Mouse (Mus musculus): Measurements from ENCODE around the gene Sct.

DNA sequence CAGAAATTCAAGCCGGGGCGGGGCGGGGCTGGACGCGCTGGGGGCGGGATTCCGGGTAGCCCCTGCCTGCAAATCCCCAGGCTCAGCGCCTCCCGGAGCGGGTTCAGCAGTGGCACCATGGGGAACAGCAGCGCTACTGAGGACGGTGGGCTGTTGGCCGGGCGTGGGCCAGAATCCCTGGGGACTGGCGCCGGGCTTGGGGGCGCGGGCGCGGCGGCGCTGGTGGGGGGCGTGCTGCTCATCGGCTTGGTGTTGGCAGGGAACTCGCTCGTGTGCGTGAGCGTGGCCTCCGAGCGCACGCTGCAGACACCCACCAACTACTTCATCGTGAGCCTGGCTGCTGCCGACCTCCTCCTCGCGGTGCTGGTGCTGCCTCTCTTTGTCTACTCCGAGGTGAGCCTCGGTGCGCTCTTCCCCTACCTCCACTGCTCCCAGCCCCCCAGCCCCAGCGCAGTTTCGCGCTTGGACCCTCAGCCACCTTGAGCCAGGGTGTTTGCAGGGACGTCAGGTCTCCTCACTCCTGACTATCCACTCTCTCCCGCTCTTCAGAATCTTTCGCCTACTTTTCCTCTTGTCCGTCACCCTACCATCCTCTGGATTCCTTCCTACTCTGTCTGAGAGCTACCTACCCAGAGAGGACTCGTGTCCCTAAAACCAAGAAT is 13.1 kb upstream of the Sct start, which contains the start of gene Drd4:
- TF ChIP-seq POLR2A (IDR thresholded peaks at IDR 0.05; ENCODE audit: insufficient read length, low read depth): no peak
- no peak for TF ChIP-seq MAX (IDR thresholded peaks at IDR 0.05; ENCODE audit: low read depth)
- no peak for TF ChIP-seq MYOG (IDR thresholded peaks at IDR 0.05; ENCODE audit: control insufficient read depth in 1 of 3, insufficient read depth in 1 of 3, insufficient read length in 2 of 3, low read depth in 2 of 3)
- no peak for TF ChIP-seq TCF12 (IDR thresholded peaks at IDR 0.05; ENCODE audit: insufficient read depth, poor library complexity, severe bottlenecking)
- TF ChIP-seq USF1 (IDR thresholded peaks at IDR 0.05; ENCODE audit: low read depth): no peak

Data from myocyte (in vitro differentiated cells).